Mouse (Mus musculus) skeletal muscle tissue, postnatal 0 days (tissue): ENCODE results near the gene Zzz3. TPM values are rescaled to one million over a fixed set of nuclear protein-coding genes. Genes with fewer than 3 reads are reported as not detected.

ENCODE experiments used
- polyA plus RNA-seq: library from polyadenylated mRNA; unstranded; fragments of >200 nt; fragmentation: Nextera tagmentation; extraction: Ambion mirVana; gene quantifications from 2 replicates; pipeline ENCODE4 v1.2.1, GENCODE M21; 2015

The Zzz3 gene
- 16.2 and 17.5 TPM in 2 replicates for polyA plus RNA-seq

GRCm38 (mm10) chr3:152395350-152396277, at the start of gene Zzz3:
Gene Zzz3 (plus strand): TSS chr3:152395473.

GRCm38 (mm10) chr3:152345732-152346632, 49.3 kb upstream of the Zzz3 start, which contains the start of gene Usp33:
Gene Usp33 (plus strand): TSS chr3:152346478.

Other genes starting within 250 kb of the Zzz3 start
- 0.53 and 0.76 TPM in 2 replicates for gene Gipc2, start 229.2 kb upstream of the Zzz3 start, polyA plus RNA-seq
- 70.9 and 74.3 TPM in 2 replicates for gene Dnajb4, start 185.2 kb upstream of the Zzz3 start, polyA plus RNA-seq
- 67.1 and 71.8 TPM in 2 replicates for gene Fubp1, start 185.1 kb upstream of the Zzz3 start, polyA plus RNA-seq
- gene Nexn, start 129.1 kb upstream of the Zzz3 start, polyA plus RNA-seq = 225 and 229 TPM in 2 replicates
- 5.6 and 5.7 TPM in 2 replicates for gene Miga1, start 55.1 kb upstream of the Zzz3 start, polyA plus RNA-seq
- 13.3 and 15.5 TPM in 2 replicates for gene Usp33, start 49.0 kb upstream of the Zzz3 start, polyA plus RNA-seq